Mouse (Mus musculus): ENCODE measurements around the gene Bicc1.

DNA sequence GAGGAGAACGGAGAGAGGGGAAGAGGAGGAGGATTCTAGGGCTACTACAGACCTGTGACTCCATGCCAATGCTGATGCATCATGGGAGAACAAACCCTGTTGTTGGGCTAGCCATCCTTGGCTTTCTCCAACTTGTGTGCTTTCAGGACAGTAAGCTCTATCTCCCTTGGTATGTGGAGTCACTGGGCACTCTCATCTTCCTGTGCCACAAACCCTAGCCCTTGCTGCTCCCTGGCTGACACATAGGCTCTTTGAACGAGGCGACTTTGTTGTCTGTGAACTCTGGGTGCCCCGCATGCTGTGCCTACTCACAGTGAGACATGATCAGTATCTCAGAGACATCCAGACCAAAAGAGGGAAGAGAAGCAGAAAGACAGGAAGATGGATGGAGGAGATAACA is 94.5 kb downstream of the Bicc1 start:
- TF ChIP-seq CTCF (IDR thresholded peaks at IDR 0.05; ENCODE audit: low read depth): no peak
- no peak for TF ChIP-seq EP300 (IDR thresholded peaks at IDR 0.05; ENCODE audit: low read depth)
